Mouse (Mus musculus) hindbrain, embryonic 14.5 days (tissue): ENCODE results near the gene Atg4a-ps. TPM values are rescaled to one million over a fixed set of nuclear protein-coding genes. Genes with fewer than 3 reads are reported as not detected.
A peak's percentile ranks its signal among the peaks of the same experiment; 100 is the strongest.
"Not testable (repeated sequence)": the region's sequence is repeated elsewhere in the genome, so short reads cannot be mapped to it uniquely, and the experiment has no call there.

ENCODE experiments used
- ATAC-seq: fragments of 200-750 bp; cut with Nextera tagmentation; 2 replicates; pipeline ENCODE4 v1.8.0; 2017; ENCODE audit warnings: moderate number of reproducible peaks, mild to moderate bottlenecking, moderate TSS enrichment, moderate library complexity; ENCODE audit not compliant: low FRiP score
- DNase-seq: peaks from one replicate; pipeline ENCODE4 v3.0.0-alpha.2; 2015; ENCODE audit warnings: low spot score
- H3K27ac ChIP-seq: fragments of 300-500 bp; sonication (generic); 2 replicates; pipeline ENCODE4 v1.5.1; 2014; ENCODE audit warnings: mild to moderate bottlenecking, moderate library complexity
- H3K27me3 ChIP-seq: fragments of 300-500 bp; sonication (generic); 2 replicates; pipeline ENCODE4 v1.6.1; 2014; ENCODE audit warnings: mild to moderate bottlenecking, low read length, mixed read lengths; ENCODE audit not compliant: control insufficient read depth, insufficient read depth
- H3K36me3 ChIP-seq: fragments of 300-500 bp; sonication (generic); replicated peaks from 2 replicates; pipeline ENCODE4 v1.6.1; 2014; ENCODE audit not compliant: control insufficient read depth, insufficient read depth
- H3K4me1 ChIP-seq: fragments of 300-500 bp; sonication (generic); replicated peaks from 2 replicates; pipeline ENCODE4 v1.6.1; 2014; ENCODE audit warnings: antibody characterized with exemption, low read length, mixed read lengths; ENCODE audit not compliant: control insufficient read depth, insufficient read depth
- H3K4me2 ChIP-seq: fragments of 300-500 bp; sonication (generic); replicated peaks from 2 replicates; pipeline ENCODE4 v1.6.1; 2014; ENCODE audit warnings: mild to moderate bottlenecking, moderate library complexity
- H3K4me3 ChIP-seq: fragments of 300-500 bp; sonication (generic); replicated peaks from 2 replicates; pipeline ENCODE4 v1.5.1; 2014; ENCODE audit warnings: mild to moderate bottlenecking, low read length
- H3K9ac ChIP-seq: fragments of 300-500 bp; sonication (generic); 2 replicates; pipeline ENCODE4 v1.6.1; 2014
- H3K9me3 ChIP-seq: fragments of 300-500 bp; sonication (generic); 2 replicates; pipeline ENCODE4 v1.6.1; 2016; ENCODE audit warnings: low read length; ENCODE audit not compliant: control insufficient read depth
- WGBS: fragments of 180-500 bp; shearing (Covaris S2); extraction: QIAGEN DNeasy Blood & Tissue Kit; methylation state at CpG from one replicate; pipeline ENCODE4 v1.1.7; 2014; 5-methylcytosine and 5-hydroxymethylcytosine counted together
- polyA plus RNA-seq: library from polyadenylated mRNA; unstranded; fragments of >200 nt; fragmentation: Nextera tagmentation; extraction: Ambion mirVana; gene quantifications from 2 replicates; pipeline ENCODE4 v1.2.1, GENCODE M21; 2014

Gene Atg4a-ps
- 0.11 and 0.16 TPM in 2 replicates for polyA plus RNA-seq

DNA sequence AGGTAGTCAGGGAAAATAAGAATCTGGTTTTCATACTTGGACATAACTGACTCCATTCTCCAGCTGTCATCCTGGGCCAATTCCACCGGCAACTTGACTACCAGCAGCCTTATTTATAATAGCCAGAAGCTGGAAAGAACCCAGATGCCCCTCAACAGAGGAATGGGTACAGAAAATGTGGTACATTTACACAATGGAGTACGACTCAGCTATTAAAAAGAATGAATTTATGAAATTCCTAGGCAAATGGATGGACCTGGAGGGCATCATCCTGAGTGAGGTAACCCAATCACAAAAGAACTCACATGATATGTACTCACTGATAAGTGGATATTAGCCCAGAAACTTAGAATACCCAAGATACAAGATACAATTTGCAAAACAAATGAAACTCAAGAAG, at the start of gene Atg4a-ps:
TSS of gene Atg4a-ps (minus strand) at position 101 of the 400 bp plus-strand sequence.
- H3K4me3 ChIP-seq, H3K4me2 ChIP-seq, H3K9ac ChIP-seq, H3K27me3 ChIP-seq, H3K27ac ChIP-seq, H3K9me3 ChIP-seq, H3K36me3 ChIP-seq, DNase-seq, H3K4me1 ChIP-seq, ATAC-seq: not testable (repeated sequence)
- 89% methylated on average over 2 of the region's 2 CpGs for WGBS

DNA sequence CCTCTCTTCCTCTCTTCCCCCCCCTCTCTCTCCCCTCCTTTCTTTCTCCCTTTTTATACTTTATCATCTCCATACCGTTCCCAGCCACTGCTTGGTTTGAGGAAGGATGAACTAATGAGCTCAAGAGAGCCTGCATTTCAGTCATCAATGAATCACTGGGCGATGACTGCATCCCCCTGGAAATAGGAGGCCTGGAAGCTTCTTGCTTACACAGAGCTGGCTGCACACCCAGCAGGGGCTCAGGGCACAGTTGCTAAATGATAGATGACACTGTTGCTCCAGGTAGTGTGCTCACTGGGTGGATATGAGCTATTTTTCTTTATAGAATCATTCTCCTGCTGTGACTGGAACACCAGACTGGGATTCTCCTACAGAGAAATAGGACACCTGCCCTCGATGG, 49.7 kb upstream of the Atg4a-ps start:
- Histone ChIP-seq H3K4me2 (no peak overlapping the region), H3K27ac (no peak overlapping the region), H3K9ac (no peak overlapping the region), H3K4me1 (no peaks in the 10 kb centered on the region), H3K27me3 (no peaks in the 10 kb centered on the region), H3K4me3 (no peak overlapping the region), H3K36me3 (no peaks in the 10 kb centered on the region), H3K9me3 (no peaks in the 10 kb centered on the region)
- DNase-seq = no peak
- ATAC-seq = no peak
- 50% methylated on average over 3 of the region's 3 CpGs for WGBS

DNA sequence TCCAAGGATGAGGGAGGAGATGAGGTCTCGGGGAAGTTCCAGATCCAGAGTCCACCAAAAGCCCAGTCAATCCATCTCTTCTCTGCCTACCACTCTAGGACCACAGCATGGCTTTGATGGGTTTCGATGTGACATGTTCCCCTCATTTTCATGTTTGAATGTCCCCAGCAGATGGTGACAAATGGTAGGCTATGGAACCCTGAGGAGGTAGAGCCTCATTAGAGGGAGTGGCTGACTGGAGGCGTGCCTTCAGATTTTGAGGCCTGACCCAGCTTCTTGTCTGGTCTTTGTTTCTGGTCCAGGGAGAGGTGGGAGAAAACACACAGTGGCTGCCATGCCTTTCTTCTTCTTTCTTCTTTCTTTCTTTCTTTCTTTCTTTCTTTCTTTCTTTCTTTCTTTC, 44.6 kb upstream of the Atg4a-ps start:
- ATAC-seq (no peak), DNase-seq (no peak)
- Histone ChIP-seq H3K9ac (no peak overlapping the region), H3K27ac (no peak overlapping the region), H3K4me2 (no peak overlapping the region), H3K27me3 (no peaks in the 10 kb centered on the region), H3K9me3 (no peaks in the 10 kb centered on the region), H3K4me3 (no peak overlapping the region), H3K36me3 (no peaks in the 10 kb centered on the region), H3K4me1 (no peaks in the 10 kb centered on the region)
- WGBS = 84% methylated on average over 3 of the region's 3 CpGs

DNA sequence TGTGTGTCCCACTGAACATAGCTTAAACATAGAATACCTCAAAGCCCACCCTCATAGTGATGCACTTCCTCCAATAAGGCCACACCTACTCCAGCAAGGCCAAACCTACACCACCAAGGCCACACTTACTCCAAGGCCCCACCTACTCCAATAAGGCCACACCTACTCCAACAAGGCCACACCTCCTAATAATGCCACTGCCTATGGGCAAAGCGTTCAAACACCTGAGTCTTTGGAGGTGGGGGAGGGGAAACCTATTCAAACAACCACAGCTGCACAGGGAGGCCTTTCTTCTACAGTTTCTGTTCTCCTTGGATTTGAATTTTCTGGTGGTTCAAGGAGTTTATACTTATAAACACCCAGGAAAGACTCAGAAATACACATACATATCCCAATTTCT, 43.2 kb upstream of the Atg4a-ps start:
- WGBS = 70% methylated on average over 1 of the region's 1 CpGs
- Histone ChIP-seq H3K27ac (no peak overlapping the region), H3K9me3 (no peaks in the 10 kb centered on the region), H3K4me2 (no peak overlapping the region), H3K9ac (no peak overlapping the region), H3K4me1 (peaks cover 2% of the 10 kb centered on the region), H3K36me3 (no peaks in the 10 kb centered on the region), H3K27me3 (no peaks in the 10 kb centered on the region), H3K4me3 (no peak overlapping the region)
- ATAC-seq (no peak), DNase-seq (no peak)

DNA sequence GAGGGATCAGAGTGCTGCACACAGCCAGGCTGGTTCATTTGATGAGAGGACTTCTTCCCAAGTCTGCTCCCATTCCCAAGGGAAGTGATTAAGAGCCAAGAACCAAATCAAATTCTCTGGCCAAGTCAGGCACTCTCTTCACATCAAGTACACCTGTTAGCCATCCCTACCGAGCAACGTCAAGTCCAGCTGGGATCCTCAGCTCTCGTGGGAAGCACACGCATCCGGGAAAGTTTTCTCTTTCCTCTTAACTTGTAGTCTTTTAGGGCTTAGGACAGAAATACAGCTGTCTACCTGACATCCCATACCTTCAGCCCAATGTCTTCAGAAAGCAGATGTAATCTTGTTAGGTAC, 38.1 kb upstream of the Atg4a-ps start:
- no peak overlapping the region for H3K4me3 ChIP-seq
- no peak overlapping the region for H3K9ac ChIP-seq
- no peaks in the 10 kb centered on the region for H3K36me3 ChIP-seq
- 38% methylated on average over 5 of the region's 5 CpGs for WGBS
- no peak overlapping the region for H3K27ac ChIP-seq
- DNase-seq = no peak
- H3K9me3 ChIP-seq = no peaks in the 10 kb centered on the region
- H3K4me2 ChIP-seq = peak overlapping the region; percentile 41
- no peaks in the 10 kb centered on the region for H3K27me3 ChIP-seq
- peaks cover 15% of the 10 kb centered on the region for H3K4me1 ChIP-seq
- no peak for ATAC-seq

DNA sequence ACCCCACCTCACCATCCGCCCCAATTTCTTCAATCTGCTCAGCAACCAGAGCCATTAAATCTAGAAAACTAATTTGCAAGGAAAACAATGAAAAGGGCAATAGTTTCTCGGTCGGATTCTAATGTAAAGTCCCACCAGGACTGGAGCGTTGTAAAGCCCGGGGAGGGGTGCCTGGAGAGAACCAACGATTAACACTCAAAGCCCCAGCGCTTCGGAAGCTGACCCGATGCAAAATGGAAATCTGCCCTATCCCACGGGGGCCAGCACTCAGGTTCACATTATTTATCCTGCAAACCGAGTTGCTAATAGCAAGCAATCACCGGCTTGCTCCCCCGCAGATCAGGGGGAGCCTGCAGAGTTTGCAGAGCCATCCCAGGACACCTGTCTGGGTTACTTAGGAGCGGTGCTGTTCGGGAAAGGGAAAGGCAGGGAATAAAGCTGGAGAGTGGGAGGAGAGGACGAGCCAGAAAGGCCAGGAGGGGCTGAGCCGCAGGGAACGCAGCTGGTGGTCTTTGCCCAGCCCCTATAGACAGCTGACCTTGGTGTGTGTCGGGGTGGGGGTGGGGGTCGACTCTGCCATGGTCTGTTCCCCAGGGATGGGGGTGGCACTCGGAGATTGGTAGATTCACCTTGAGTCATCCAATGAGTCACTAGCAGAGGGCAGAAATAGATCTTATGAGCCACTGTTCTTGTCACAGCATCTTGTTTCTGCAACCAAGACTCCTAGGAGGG, 37.5 kb upstream of the Atg4a-ps start:
- peaks cover 15% of the 10 kb centered on the region for H3K4me1 ChIP-seq
- H3K4me3 ChIP-seq = peak overlapping the region; percentile 9; the same call in 1 of the 2 replicates
- 0 out of 2 replicates have a peak overlapping the region, but pooled peaks have one; percentile 28 for H3K9ac ChIP-seq
- DNase-seq = no peak
- no peaks in the 10 kb centered on the region for H3K27me3 ChIP-seq
- peak overlapping the region; percentile 41 for H3K4me2 ChIP-seq
- H3K36me3 ChIP-seq = no peaks in the 10 kb centered on the region
- no peaks in the 10 kb centered on the region for H3K9me3 ChIP-seq
- H3K27ac ChIP-seq = no peak overlapping the region
- peak; percentile 24; the same call in 1 of the 2 replicates for ATAC-seq
- WGBS = 1% methylated on average over 21 of the region's 21 CpGs

DNA sequence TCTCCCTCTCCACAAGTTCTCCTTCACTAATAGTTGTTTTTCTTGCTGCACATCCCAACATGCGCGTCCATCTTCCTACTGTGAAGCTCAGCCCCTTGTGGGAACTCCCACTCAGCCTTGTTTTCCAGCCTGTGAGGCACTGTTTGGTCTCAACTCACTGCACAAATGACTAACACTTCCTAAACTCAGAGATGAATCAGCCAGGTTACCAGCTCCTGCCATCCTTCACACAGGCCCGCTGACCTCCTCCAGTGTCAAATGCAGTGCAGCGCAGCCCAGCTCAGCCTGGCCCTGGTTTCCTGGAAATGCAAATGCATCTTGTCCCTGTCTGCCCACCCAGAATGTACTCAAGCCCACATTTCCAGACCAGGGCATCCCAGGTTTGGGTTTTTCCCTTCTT, 36.6 kb upstream of the Atg4a-ps start:
- Histone ChIP-seq H3K4me2 (no peak overlapping the region), H3K9ac (no peak overlapping the region), H3K27ac (no peak overlapping the region), H3K27me3 (no peaks in the 10 kb centered on the region), H3K36me3 (no peaks in the 10 kb centered on the region), H3K9me3 (no peaks in the 10 kb centered on the region), H3K4me3 (no peak overlapping the region), H3K4me1 (peaks cover 15% of the 10 kb centered on the region)
- ATAC-seq = no peak
- DNase-seq = no peak
- WGBS = 51% methylated on average over 4 of the region's 4 CpGs

DNA sequence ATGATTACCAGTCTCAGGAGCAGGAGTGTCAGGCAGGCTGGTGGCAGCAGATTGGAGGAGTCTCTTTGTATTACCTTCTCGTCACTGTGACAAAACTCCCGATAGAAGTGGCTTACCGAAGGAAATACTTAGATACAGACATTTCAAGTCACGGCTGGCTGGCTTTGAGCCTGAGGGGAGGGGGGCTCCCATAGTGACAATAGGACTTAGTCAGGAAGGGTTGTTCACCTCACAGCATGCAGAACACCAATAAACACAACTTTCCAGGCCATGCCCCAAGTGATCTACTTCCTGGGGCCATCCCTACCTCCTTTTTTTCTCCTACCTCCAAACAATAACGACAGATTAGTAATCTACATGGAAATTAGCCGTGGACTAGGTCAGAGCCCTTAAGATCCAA, 32.9 kb upstream of the Atg4a-ps start:
- no peak for ATAC-seq
- H3K4me2 ChIP-seq = no peak overlapping the region
- DNase-seq = no peak
- H3K36me3 ChIP-seq = no peaks in the 10 kb centered on the region
- no peak overlapping the region for H3K4me3 ChIP-seq
- H3K4me1 ChIP-seq = peaks cover 10% of the 10 kb centered on the region
- no peaks in the 10 kb centered on the region for H3K9me3 ChIP-seq
- 24% methylated on average over 6 of the region's 6 CpGs for WGBS
- no peak overlapping the region for H3K27ac ChIP-seq
- H3K27me3 ChIP-seq = no peaks in the 10 kb centered on the region
- no peak overlapping the region for H3K9ac ChIP-seq

DNA sequence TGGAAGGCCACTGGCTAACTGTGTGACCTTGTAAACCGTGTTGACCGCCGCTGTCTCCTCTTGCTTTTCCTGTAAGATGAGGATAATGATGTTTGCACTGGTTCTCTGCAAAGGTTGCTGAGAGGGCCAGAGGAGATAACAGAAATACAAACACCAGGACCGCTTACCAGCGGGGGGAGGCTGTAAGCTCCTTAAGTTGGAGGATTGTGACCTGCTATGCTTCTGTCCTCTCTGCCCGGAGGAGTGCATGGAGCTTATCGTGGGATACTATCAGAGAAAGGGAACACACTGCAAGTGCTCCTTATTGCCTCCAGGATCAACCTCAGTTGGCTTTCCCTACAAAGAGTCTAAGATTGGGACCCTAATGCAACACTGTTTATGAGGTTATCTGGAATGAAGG, 26.8 kb upstream of the Atg4a-ps start:
- Histone ChIP-seq H3K4me1 (no peaks in the 10 kb centered on the region), H3K36me3 (no peaks in the 10 kb centered on the region), H3K9me3 (no peaks in the 10 kb centered on the region), H3K27ac (no peak overlapping the region), H3K4me2 (no peak overlapping the region), H3K27me3 (no peaks in the 10 kb centered on the region), H3K4me3 (no peak overlapping the region), H3K9ac (no peak overlapping the region)
- ATAC-seq (no peak), DNase-seq (no peak)
- WGBS = 61% methylated on average over 7 of the region's 7 CpGs

DNA sequence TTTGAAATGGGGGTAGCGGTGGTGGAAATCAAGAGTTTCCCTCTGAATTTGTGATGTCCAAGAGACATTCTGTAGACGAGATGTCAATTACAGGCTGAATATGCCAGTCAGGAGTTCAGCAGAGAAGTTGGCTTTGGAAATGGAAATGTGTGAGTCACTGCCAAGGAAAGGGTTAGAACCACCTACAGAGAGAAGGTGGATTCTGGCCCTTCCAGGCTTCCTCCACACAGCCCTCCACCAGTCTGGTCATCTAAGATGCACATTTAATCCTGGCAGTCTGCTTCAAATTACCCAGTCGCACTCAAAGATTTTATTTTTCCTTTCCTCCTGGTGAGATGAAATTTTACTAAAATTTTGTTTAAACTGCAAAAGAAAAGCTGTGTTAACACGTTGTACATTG, 26.2 kb upstream of the Atg4a-ps start:
- no peaks in the 10 kb centered on the region for H3K4me1 ChIP-seq
- H3K4me2 ChIP-seq = no peak overlapping the region
- no peak overlapping the region for H3K27ac ChIP-seq
- WGBS = 79% methylated on average over 4 of the region's 4 CpGs
- ATAC-seq (no peak), DNase-seq (no peak)
- H3K9me3 ChIP-seq = no peaks in the 10 kb centered on the region
- H3K36me3 ChIP-seq = no peaks in the 10 kb centered on the region
- H3K4me3 ChIP-seq = no peak overlapping the region
- H3K27me3 ChIP-seq = no peaks in the 10 kb centered on the region
- no peak overlapping the region for H3K9ac ChIP-seq
